Mouse (Mus musculus) urinary bladder, adult 2 months (tissue): ENCODE results near the gene Sypl2. TPM values are rescaled to one million over a fixed set of nuclear protein-coding genes. Genes with fewer than 3 reads are reported as not detected.
A peak's percentile ranks its signal among the peaks of the same experiment; 100 is the strongest.

Experiments used
- DNase-seq: peaks from one replicate; pipeline ENCODE4 v3.0.0; 2022; ENCODE audit warnings: low spot score
- polyA plus RNA-seq: library from polyadenylated mRNA; depleted of rRNA; stranded (reverse); fragments of >200 nt; gene quantifications from 2 replicates; pipeline ENCODE4 v1.2.3, GENCODE M21; 2012

Sypl2 gene
- polyA plus RNA-seq, 1 experiment: 0.96 TPM

- no peak for DNase-seq
These were observed 20.8 kb downstream of the Sypl2 start for GRCm38 (mm10) chr3:108205601-108206000.

GRCm38 (mm10) chr3:108204470-108204869, 22.0 kb downstream of the Sypl2 start:
- peak; percentile 24 for DNase-seq

- DNase-seq: no peak
These were observed 22.7 kb downstream of the Sypl2 start for GRCm38 (mm10) chr3:108203621-108204325.

- no peak for DNase-seq
These were observed 23.2 kb downstream of the Sypl2 start for GRCm38 (mm10) chr3:108203212-108203611.

GRCm38 (mm10) chr3:108202506-108202905, 23.9 kb downstream of the Sypl2 start:
- no peak for DNase-seq

- DNase-seq: peak; percentile 92
These were observed 25.8 kb downstream of the Sypl2 start, which contains the start of gene Cyb561d1 for GRCm38 (mm10) chr3:108200329-108201323. Gene Cyb561d1, minus strand, starts transcription at chr3:108201212.

- no peak for DNase-seq
These were observed 27.2 kb downstream of the Sypl2 start for GRCm38 (mm10) chr3:108199231-108199630.

- DNase-seq: no peak
These were observed 29.4 kb downstream of the Sypl2 start for GRCm38 (mm10) chr3:108197066-108197497.

- DNase-seq: no peak
These were observed 30.4 kb downstream of the Sypl2 start for GRCm38 (mm10) chr3:108195941-108196590.

- DNase-seq: no peak
These were observed 31.2 kb downstream of the Sypl2 start for GRCm38 (mm10) chr3:108195287-108195686.

GRCm38 (mm10) chr3:108193686-108194085, 32.8 kb downstream of the Sypl2 start:
- DNase-seq: no peak

GRCm38 (mm10) chr3:108189897-108190296, 36.6 kb downstream of the Sypl2 start:
- DNase-seq: no peak

- no peak for DNase-seq
These were observed 37.5 kb downstream of the Sypl2 start for GRCm38 (mm10) chr3:108188716-108189490.

- DNase-seq: no peak
These were observed 39.2 kb downstream of the Sypl2 start for GRCm38 (mm10) chr3:108187111-108187795.

GRCm38 (mm10) chr3:108186098-108187047, 40.1 kb downstream of the Sypl2 start, which contains the start of gene Amigo1:
Gene Amigo1, plus strand, starts transcription at chr3:108186335.
- peak; percentile 67 for DNase-seq

GRCm38 (mm10) chr3:108185460-108186097, 40.9 kb downstream of the Sypl2 start:
- DNase-seq: no peak

GRCm38 (mm10) chr3:108184742-108185141, 41.7 kb downstream of the Sypl2 start:
- no peak for DNase-seq

- DNase-seq: no peak
These were observed 45.9 kb downstream of the Sypl2 start for GRCm38 (mm10) chr3:108180514-108180913.
